In genomic region chr11:78115367-78116145, GRCm38 (mm10) we compare ENCODE assay signal across 8 mouse cellular contexts. TPM values are rescaled to one million over a fixed set of nuclear protein-coding genes. Genes with fewer than 3 reads are reported as not detected.
DNase-seq lines count a peak whose midpoint lies in the region; ATAC-seq and TF ChIP-seq lines count a peak whose summit lies in the region.

No protein-coding gene starts in this region.

- peak overlapping the region; percentile 75 for H3K4me3 ChIP-seq in hindbrain, embryonic 15.5 days

- H3K36me3 ChIP-seq in hindbrain, embryonic 15.5 days: no peaks in the 10 kb centered on the region

- peak overlapping the region; percentile 67 for H3K9ac ChIP-seq in hindbrain, embryonic 15.5 days

- POLR2A ChIA-PET in Patski (lab: Charles Lee): interaction anchor here (0.6 to 0.8 kb wide), 2 partner anchors 26 to 65 kb away, joined by 3 to 5 read pairs; no protein-coding TSS in a partner anchor

- in situ Hi-C loops in Patski (cut with MboI; ENCODE audit: low pct_unique_long_range_greater_than_20kb): no loop called here

- H3K4me2 ChIP-seq in hindbrain, embryonic 15.5 days: peak overlapping the region; percentile 79

- peak overlapping the region; percentile 91 for H3K27ac ChIP-seq in hindbrain, embryonic 15.5 days (replicated peaks)

- CTCF ChIA-PET in Patski (lab: Charles Lee): interaction anchor here (1.0 to 2.4 kb wide), 3 partner anchors 10 to 36 kb away, joined by 3 to 6 read pairs (median 3); no protein-coding TSS in a partner anchor

- TF ChIP-seq CTCF in Patski (IDR thresholded peaks at IDR 0.05): no peak

- WGBS in hindbrain, embryonic 15.5 days: under 1% methylated on average over 37 of the region's 37 CpGs

- DNase-seq in Patski (ENCODE audit: low read depth, low spot score): peak; percentile 71
- DNase-seq in cerebellum, postnatal 14 days: peak; percentile 93 to 96
- peak; percentile 70 to 86 for DNase-seq in frontal cortex, postnatal 25 days (ENCODE audit: low spot score in 2 of 2)
- peak; percentile 92 for DNase-seq in left cerebral cortex, adult 11 months (ENCODE audit: low spot score)
- DNase-seq in lung, postnatal 4 days: peak; percentile 94 to 96
- peak; percentile 93 for DNase-seq in retina, postnatal 7 days (ENCODE audit: low read depth, low spot score)
- peak; percentile 82 for DNase-seq in urinary bladder, adult 2 months (ENCODE audit: low spot score)

- no peaks in the 10 kb centered on the region for H3K27me3 ChIP-seq in Patski
- no peaks in the 10 kb centered on the region for H3K27me3 ChIP-seq in hindbrain, embryonic 15.5 days

- H3K9me3 ChIP-seq in hindbrain, embryonic 15.5 days: no peaks in the 10 kb centered on the region

- H3K4me1 ChIP-seq in hindbrain, embryonic 15.5 days (replicated peaks): peaks cover 59% of the 10 kb centered on the region

- peak; percentile 100 for ATAC-seq in Patski
- ATAC-seq in hindbrain, embryonic 15.5 days (ENCODE audit: low FRiP score, low read depth): peak; percentile 99

RNA-seq across cellular contexts. Expression of gene Fam222b, which starts 21.1 kb away (rescaled TPM):
- polyA plus RNA-seq in Patski (2021): 18.6 TPM
- 24.0 and 33.3 TPM in 2 replicates for polyA plus RNA-seq in hindbrain, embryonic 15.5 days (2015; fragmentation: Nextera tagmentation; extraction: Ambion mirVana)
- polyA plus RNA-seq in urinary bladder, adult 2 months (2012; rRNA removed): 6.1 and 10.1 TPM in 2 replicates

RNA-seq across cellular contexts. Expression of gene Eral1, which starts 35.4 kb away (rescaled TPM):
- polyA plus RNA-seq in Patski (2021): 22.1 TPM
- polyA plus RNA-seq in hindbrain, embryonic 15.5 days (2015; fragmentation: Nextera tagmentation; extraction: Ambion mirVana): 30.9 and 32.5 TPM in 2 replicates
- 23.0 and 28.0 TPM in 2 replicates for polyA plus RNA-seq in urinary bladder, adult 2 months (2012; rRNA removed)

RNA-seq across cellular contexts. Expression of gene Traf4, which starts 49.8 kb away (rescaled TPM):
- 101 TPM for polyA plus RNA-seq in Patski (2021)
- polyA plus RNA-seq in hindbrain, embryonic 15.5 days (2015; fragmentation: Nextera tagmentation; extraction: Ambion mirVana): 98.7 and 102 TPM in 2 replicates
- 20.4 and 26.1 TPM in 2 replicates for polyA plus RNA-seq in urinary bladder, adult 2 months (2012; rRNA removed)

Comparison
In these comparisons a context has a peak if more than half of its experiments do, and no peak if none do; other contexts are left out.
1. Peak in every context shown above with its lines: DNase-seq, ATAC-seq, H3K4me3 ChIP-seq and H3K27ac ChIP-seq.